In the genomic region with DNA sequence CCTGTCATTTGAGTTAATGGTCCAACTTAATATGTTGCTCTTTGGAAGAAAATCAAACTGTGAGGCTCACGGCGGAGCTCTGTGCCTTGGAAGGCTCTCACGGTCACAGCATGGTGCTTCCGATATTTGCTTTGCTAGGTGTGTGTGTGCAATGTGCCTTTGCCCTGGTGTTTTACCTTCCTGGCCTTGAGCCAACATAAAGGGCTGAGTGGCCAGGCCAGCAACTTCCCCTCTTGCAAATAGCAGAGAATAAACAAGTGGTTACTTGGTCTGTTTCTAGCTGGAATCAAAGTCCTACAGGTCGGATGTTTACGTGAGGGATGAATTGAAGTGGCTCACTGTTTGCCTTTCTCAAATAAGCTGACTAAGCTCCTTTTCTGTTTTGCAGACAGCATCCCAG, we compare ENCODE assay signal across 12 mouse cellular contexts. TPM values are rescaled to one million over a fixed set of nuclear protein-coding genes. Genes with fewer than 3 reads are reported as not detected.
DNase-seq lines count a peak whose midpoint lies in the region; ATAC-seq and TF ChIP-seq lines count a peak whose summit lies in the region.
"Had no signal": no experiment of that assay in that cellular context is flagged by ENCODE, and none has a peak within 500 bp of the region (broad histone marks: within the 10 kb centered on the region; RNA-seq: fewer than 3 reads in every experiment).

No protein-coding gene starts in this region.

- H3K27me3 ChIP-seq in limb, embryonic 12.5 days: no peaks in the 10 kb centered on the region
- no peaks in the 10 kb centered on the region for H3K27me3 ChIP-seq in limb, embryonic 10.5 days (ENCODE audit: low read depth, poor library complexity, severe bottlenecking)
- H3K27me3 ChIP-seq in liver, postnatal 0 days (ENCODE audit: insufficient read depth, low read length): no peaks in the 10 kb centered on the region
- H3K27me3 ChIP-seq in stomach, embryonic 16.5 days (ENCODE audit: control insufficient read depth, insufficient read depth, low read length): no peaks in the 10 kb centered on the region
- H3K27me3 ChIP-seq in hindbrain, embryonic 16.5 days (replicated peaks; ENCODE audit: control insufficient read depth, insufficient read depth, low read length): no peaks in the 10 kb centered on the region
- H3K27me3 ChIP-seq in hindbrain, embryonic 12.5 days: no peaks in the 10 kb centered on the region
- H3K27me3 ChIP-seq: CH12.LX; heart, embryonic 15.5 days; limb, embryonic 13.5 days had no signal

- peak overlapping the region; percentile 12; the same call in 1 of the 2 replicates for H3K27ac ChIP-seq in limb, embryonic 12.5 days
- no peak overlapping the region for H3K27ac ChIP-seq in limb, embryonic 10.5 days
- peak overlapping the region; percentile 85 for H3K27ac ChIP-seq in liver, postnatal 0 days (ENCODE audit: low read depth)
- H3K27ac ChIP-seq in stomach, embryonic 16.5 days (ENCODE audit: low read length): peak overlapping the region; percentile 60; the same call in 1 of the 2 replicates
- H3K27ac ChIP-seq in hindbrain, embryonic 16.5 days (ENCODE audit: low read depth, low read length): no peak overlapping the region
- no peak overlapping the region for H3K27ac ChIP-seq in hindbrain, embryonic 12.5 days
- H3K27ac ChIP-seq: heart, embryonic 15.5 days; limb, embryonic 13.5 days had no signal

- H3K9me3 ChIP-seq in limb, embryonic 12.5 days: no peaks in the 10 kb centered on the region
- H3K9me3 ChIP-seq in limb, embryonic 10.5 days (replicated peaks): no peaks in the 10 kb centered on the region
- no peaks in the 10 kb centered on the region for H3K9me3 ChIP-seq in liver, postnatal 0 days (ENCODE audit: low read length)
- H3K9me3 ChIP-seq in stomach, embryonic 16.5 days (replicated peaks; ENCODE audit: control insufficient read depth, low read length): no peaks in the 10 kb centered on the region
- H3K9me3 ChIP-seq in hindbrain, embryonic 16.5 days (ENCODE audit: control insufficient read depth, low read length): no peaks in the 10 kb centered on the region
- no peaks in the 10 kb centered on the region for H3K9me3 ChIP-seq in hindbrain, embryonic 12.5 days (replicated peaks)
- H3K9me3 ChIP-seq: heart, embryonic 15.5 days; limb, embryonic 13.5 days had no signal

- TF ChIP-seq CTCF in liver, postnatal 0 days (IDR thresholded peaks at IDR 0.05; ENCODE audit: low read depth): no peak

- no peak for DNase-seq in limb, embryonic 10.5 days (ENCODE audit: low spot score)
- peak; percentile 48 for DNase-seq in kidney, adult 9 months
- peak; percentile 59 for DNase-seq in liver, postnatal 0 days
- DNase-seq in thymus, postnatal 14 days: no peak
- DNase-seq: gastrocnemius, postnatal 10 days had no signal

- peak; percentile 41; the same call in 1 of the 2 replicates for TF ChIP-seq EP300 in liver, postnatal 0 days (IDR thresholded peaks at IDR 0.05; ENCODE audit: low read depth)

- H3K4me2 ChIP-seq in limb, embryonic 12.5 days: no peak overlapping the region
- H3K4me2 ChIP-seq in liver, postnatal 0 days (ENCODE audit: low read depth, low read length): no peak overlapping the region
- no peak overlapping the region for H3K4me2 ChIP-seq in stomach, embryonic 16.5 days (ENCODE audit: low read depth, low read length)
- H3K4me2 ChIP-seq in hindbrain, embryonic 16.5 days (ENCODE audit: low read length): no peak overlapping the region
- no peak overlapping the region for H3K4me2 ChIP-seq in hindbrain, embryonic 12.5 days (replicated peaks)
- H3K4me2 ChIP-seq: heart, embryonic 15.5 days; limb, embryonic 13.5 days had no signal

- H3K4me3 ChIP-seq in limb, embryonic 12.5 days (replicated peaks): no peak overlapping the region
- no peak overlapping the region for H3K4me3 ChIP-seq in limb, embryonic 10.5 days
- H3K4me3 ChIP-seq in liver, postnatal 0 days (ENCODE audit: low read depth, low read length): no peak overlapping the region
- no peak overlapping the region for H3K4me3 ChIP-seq in stomach, embryonic 16.5 days (replicated peaks; ENCODE audit: low read length)
- H3K4me3 ChIP-seq in hindbrain, embryonic 16.5 days (ENCODE audit: low read length): no peak overlapping the region
- no peak overlapping the region for H3K4me3 ChIP-seq in hindbrain, embryonic 12.5 days
- H3K4me3 ChIP-seq: heart, embryonic 15.5 days; limb, embryonic 13.5 days had no signal

- no peak overlapping the region for H3K9ac ChIP-seq in limb, embryonic 12.5 days (replicated peaks)
- no peak overlapping the region for H3K9ac ChIP-seq in liver, postnatal 0 days (replicated peaks)
- H3K9ac ChIP-seq in stomach, embryonic 16.5 days (ENCODE audit: low read length): no peak overlapping the region
- H3K9ac ChIP-seq in hindbrain, embryonic 16.5 days (ENCODE audit: low read depth, low read length): no peak overlapping the region
- no peak overlapping the region for H3K9ac ChIP-seq in hindbrain, embryonic 12.5 days
- H3K9ac ChIP-seq: heart, embryonic 15.5 days; limb, embryonic 13.5 days had no signal

- no peak for ATAC-seq in limb, embryonic 12.5 days (ENCODE audit: insufficient number of reproducible peaks, insufficient read depth, low FRiP score, low TSS enrichment, low read depth)
- ATAC-seq in liver, postnatal 0 days: peak; percentile 89
- ATAC-seq in stomach, embryonic 16.5 days (ENCODE audit: insufficient read depth, low FRiP score): peak; percentile 88
- ATAC-seq in hindbrain, embryonic 16.5 days: no peak
- ATAC-seq in hindbrain, embryonic 12.5 days (ENCODE audit: low FRiP score): no peak

- peaks cover 6% of the 10 kb centered on the region; the same call in 1 of the 2 replicates for H3K4me1 ChIP-seq in limb, embryonic 12.5 days (replicated peaks)
- H3K4me1 ChIP-seq in limb, embryonic 10.5 days: no peaks in the 10 kb centered on the region
- H3K4me1 ChIP-seq in liver, postnatal 0 days (ENCODE audit: insufficient read depth): peaks cover 9% of the 10 kb centered on the region
- no peaks in the 10 kb centered on the region for H3K4me1 ChIP-seq in stomach, embryonic 16.5 days (ENCODE audit: control insufficient read depth, insufficient read depth, low read length)
- H3K4me1 ChIP-seq in hindbrain, embryonic 16.5 days (ENCODE audit: control insufficient read depth, insufficient read depth, low read depth, low read length): no peaks in the 10 kb centered on the region
- no peaks in the 10 kb centered on the region for H3K4me1 ChIP-seq in hindbrain, embryonic 12.5 days

- H3K36me3 ChIP-seq in limb, embryonic 12.5 days: no peaks in the 10 kb centered on the region
- H3K36me3 ChIP-seq in limb, embryonic 10.5 days: no peaks in the 10 kb centered on the region
- no peaks in the 10 kb centered on the region for H3K36me3 ChIP-seq in liver, postnatal 0 days (replicated peaks; ENCODE audit: insufficient read depth, low read length)
- H3K36me3 ChIP-seq in stomach, embryonic 16.5 days (ENCODE audit: control insufficient read depth, insufficient read depth, low read length): no peaks in the 10 kb centered on the region
- no peaks in the 10 kb centered on the region for H3K36me3 ChIP-seq in hindbrain, embryonic 16.5 days (ENCODE audit: control insufficient read depth, insufficient read depth, low read length)
- H3K36me3 ChIP-seq in hindbrain, embryonic 12.5 days: no peaks in the 10 kb centered on the region
- H3K36me3 ChIP-seq: heart, embryonic 15.5 days; limb, embryonic 13.5 days had no signal

- 47% methylated on average over 6 of the region's 6 CpGs for WGBS in limb, embryonic 12.5 days
- WGBS in limb, embryonic 10.5 days: 84% methylated on average over 6 of the region's 6 CpGs
- WGBS in liver, postnatal 0 days (ENCODE audit: insufficient replicate concordance): 53% methylated on average over 6 of the region's 6 CpGs
- WGBS in stomach, embryonic 16.5 days: 37% methylated on average over 6 of the region's 6 CpGs
- WGBS in hindbrain, embryonic 16.5 days: 71% methylated on average over 6 of the region's 6 CpGs
- 79% methylated on average over 6 of the region's 6 CpGs for WGBS in hindbrain, embryonic 12.5 days

RNA-seq across cellular contexts. Expression of a gene that starts 52.1 kb away (rescaled TPM):
- polyA plus RNA-seq in limb, embryonic 12.5 days (2016; fragmentation: Nextera tagmentation; extraction: Ambion mirVana): 21.9 and 25.7 TPM in 2 replicates
- 15.6 and 20.4 TPM in 2 replicates for polyA plus RNA-seq in limb, embryonic 10.5 days (2016; fragmentation: Nextera tagmentation; extraction: Ambion mirVana)
- 19.9 and 21.6 TPM in 2 replicates for polyA plus RNA-seq in liver, postnatal 0 days (2015; fragmentation: Nextera tagmentation; extraction: Ambion mirVana)
- polyA plus RNA-seq in stomach, embryonic 16.5 days (2015; fragmentation: Nextera tagmentation; extraction: Ambion mirVana): 20.3 and 21.4 TPM in 2 replicates
- 25.1 and 26.2 TPM in 2 replicates for polyA plus RNA-seq in hindbrain, embryonic 16.5 days (2015; fragmentation: Nextera tagmentation; extraction: Ambion mirVana)
- 29.5 and 29.8 TPM in 2 replicates for polyA plus RNA-seq in hindbrain, embryonic 12.5 days (2016; fragmentation: Nextera tagmentation; extraction: Ambion mirVana)

Comparison
In these comparisons a context has a peak if more than half of its experiments do, and no peak if none do; other contexts are left out.
1. H3K27ac ChIP-seq: peak in limb, embryonic 12.5 days (single experiment), liver, postnatal 0 days (single experiment) and stomach, embryonic 16.5 days (single experiment); none in limb, embryonic 10.5 days (single experiment), hindbrain, embryonic 16.5 days (single experiment) and hindbrain, embryonic 12.5 days (single experiment).
2. ATAC-seq: peak in liver, postnatal 0 days (single experiment) and stomach, embryonic 16.5 days (single experiment); none in limb, embryonic 12.5 days (single experiment), hindbrain, embryonic 16.5 days (single experiment) and hindbrain, embryonic 12.5 days (single experiment).
3. DNase-seq: peak in kidney, adult 9 months (single experiment) and liver, postnatal 0 days (single experiment); none in limb, embryonic 10.5 days (single experiment) and thymus, postnatal 14 days (single experiment).